In genomic region chr13:60242447-60243109, GRCm38 (mm10) we compare ENCODE assay signal across 9 mouse cellular contexts.
DNase-seq lines count a peak whose midpoint lies in the region; ATAC-seq and TF ChIP-seq lines count a peak whose summit lies in the region.
"Had no signal": no experiment of that assay in that cellular context is flagged by ENCODE, and none has a peak within 500 bp of the region (broad histone marks: within the 10 kb centered on the region; RNA-seq: fewer than 3 reads in every experiment).

No protein-coding gene starts in this region.

- peak overlapping the region; percentile 68 for H3K27ac ChIP-seq in forebrain, embryonic 10.5 days
- no peak overlapping the region for H3K27ac ChIP-seq in forebrain, embryonic 13.5 days
- peak overlapping the region; percentile 32; the same call in 1 of the 2 replicates for H3K27ac ChIP-seq in hindbrain, postnatal 0 days

- H3K4me2 ChIP-seq in forebrain, embryonic 13.5 days = no peak overlapping the region
- no peak overlapping the region for H3K4me2 ChIP-seq in hindbrain, postnatal 0 days (ENCODE audit: low read depth, low read length)

- ATAC-seq in forebrain, embryonic 13.5 days = no peak
- ATAC-seq in hindbrain, postnatal 0 days = peak; percentile 56; the same call in 1 of the 2 replicates
- ATAC-seq in megakaryocyte progenitor cell, adult 5-6 weeks (replicated peaks; ENCODE audit: poor library complexity) = no peak

- peaks cover 22% of the 10 kb centered on the region for H3K4me1 ChIP-seq in forebrain, embryonic 10.5 days
- H3K4me1 ChIP-seq in forebrain, embryonic 13.5 days = peaks cover 6% of the 10 kb centered on the region; the same call in 1 of the 2 replicates
- no peaks in the 10 kb centered on the region for H3K4me1 ChIP-seq in hindbrain, postnatal 0 days (ENCODE audit: insufficient read depth, low read length)
- H3K4me1 ChIP-seq: megakaryocyte, embryonic 14.5 days had no signal

- no peak for TF ChIP-seq CTCF in hindbrain, postnatal 0 days (IDR thresholded peaks at IDR 0.05; ENCODE audit: low read depth)

- no peaks in the 10 kb centered on the region for H3K36me3 ChIP-seq in forebrain, embryonic 10.5 days (replicated peaks)
- no peaks in the 10 kb centered on the region for H3K36me3 ChIP-seq in forebrain, embryonic 13.5 days (ENCODE audit: poor library complexity, severe bottlenecking)
- H3K36me3 ChIP-seq in hindbrain, postnatal 0 days (ENCODE audit: insufficient read depth, low read length) = no peaks in the 10 kb centered on the region

- H3K4me3 ChIP-seq in forebrain, embryonic 10.5 days = no peak overlapping the region
- H3K4me3 ChIP-seq in forebrain, embryonic 13.5 days = no peak overlapping the region
- H3K4me3 ChIP-seq in hindbrain, postnatal 0 days (ENCODE audit: low read length) = no peak overlapping the region
- H3K4me3 ChIP-seq: megakaryocyte, embryonic 14.5 days had no signal

- DNase-seq in forebrain, embryonic 10.5 days (ENCODE audit: extremely low spot score, low spot score) = peak; percentile 31
- peak; percentile 21 for DNase-seq in urinary bladder, postnatal 25 days (ENCODE audit: low spot score)
- no peak for DNase-seq in urinary bladder, postnatal 4 days (ENCODE audit: low spot score in 2 of 2)
- peak; percentile 30 for DNase-seq in hindbrain, postnatal 0 days (ENCODE audit: low spot score)
- DNase-seq in thymus, postnatal 36 days = no peak
- DNase-seq in layer of hippocampus, adult 8-10 months (ENCODE audit: low spot score in 2 of 2) = no peak

- H3K9ac ChIP-seq in forebrain, embryonic 13.5 days = no peak overlapping the region
- no peak overlapping the region for H3K9ac ChIP-seq in hindbrain, postnatal 0 days (replicated peaks; ENCODE audit: low read length)

- 61% methylated on average over 8 of the region's 8 CpGs for WGBS in forebrain, embryonic 10.5 days
- WGBS in forebrain, embryonic 13.5 days = 55% methylated on average over 8 of the region's 8 CpGs
- 46% methylated on average over 8 of the region's 8 CpGs for WGBS in hindbrain, postnatal 0 days

- no peaks in the 10 kb centered on the region for H3K27me3 ChIP-seq in forebrain, embryonic 10.5 days (ENCODE audit: poor library complexity, severe bottlenecking)
- no peaks in the 10 kb centered on the region for H3K27me3 ChIP-seq in forebrain, embryonic 13.5 days
- no peaks in the 10 kb centered on the region for H3K27me3 ChIP-seq in hindbrain, postnatal 0 days (ENCODE audit: insufficient read depth, low read length)
- H3K27me3 ChIP-seq: megakaryocyte, embryonic 14.5 days had no signal

- H3K9me3 ChIP-seq in forebrain, embryonic 10.5 days = peaks cover 8% of the 10 kb centered on the region
- no peaks in the 10 kb centered on the region for H3K9me3 ChIP-seq in forebrain, embryonic 13.5 days (replicated peaks)
- no peaks in the 10 kb centered on the region for H3K9me3 ChIP-seq in hindbrain, postnatal 0 days (ENCODE audit: low read length)

Comparison
In these comparisons a context has a peak if more than half of its experiments do, and no peak if none do; other contexts are left out.
1. DNase-seq: peak in forebrain, embryonic 10.5 days (single experiment), urinary bladder, postnatal 25 days (single experiment) and hindbrain, postnatal 0 days (single experiment); none in urinary bladder, postnatal 4 days (0 of 2), thymus, postnatal 36 days (0 of 2) and layer of hippocampus, adult 8-10 months (0 of 2).